Mouse (Mus musculus) liver, adult 2 months (tissue): Measurements from ENCODE around the gene Osbpl10. TPM values are rescaled to one million over a fixed set of nuclear protein-coding genes. Genes with fewer than 3 reads are reported as not detected.

Experiments used
- DNase-seq: peaks from one replicate; pipeline ENCODE4 v3.0.0-alpha.2; 2011; ENCODE audit warnings: low read depth, low spot score; ENCODE audit errors: extremely low read depth
- H3K27ac ChIP-seq: fragments of 200-500 bp; replicated peaks from 2 replicates; pipeline ENCODE4 v1.5.1; 2012; ENCODE audit warnings: low read depth, mild to moderate bottlenecking, control low read depth, inconsistent platforms, low read length; ENCODE audit not compliant: insufficient read depth
- H3K27me3 ChIP-seq: fragments of 200-500 bp; 2 replicates; pipeline ENCODE4 v1.6.1; 2012; ENCODE audit warnings: mild to moderate bottlenecking, moderate library complexity, low read length, inconsistent platforms; ENCODE audit not compliant: control insufficient read depth, insufficient read depth
- H3K36me3 ChIP-seq: fragments of 200-500 bp; 2 replicates; pipeline ENCODE4 v1.6.1; 2012; ENCODE audit warnings: low read length, inconsistent platforms; ENCODE audit not compliant: control insufficient read depth, insufficient read depth
- H3K4me1 ChIP-seq: fragments of 200-500 bp; 2 replicates; pipeline ENCODE4 v1.6.1; 2011; ENCODE audit warnings: low read length; ENCODE audit not compliant: control insufficient read depth, insufficient read depth
- H3K4me3 ChIP-seq: fragments of 200-500 bp; 2 replicates; pipeline ENCODE4 v1.5.1; 2011; ENCODE audit warnings: low read depth, mild to moderate bottlenecking, control low read depth, low read length, moderate library complexity; ENCODE audit not compliant: insufficient read depth
- H3K79me2 ChIP-seq: fragments of 200-500 bp; 2 replicates; pipeline ENCODE4 v1.6.1; 2012; ENCODE audit warnings: inconsistent platforms, mild to moderate bottlenecking, low read length, moderate library complexity; ENCODE audit not compliant: control insufficient read depth, insufficient read depth
- H3K9ac ChIP-seq: fragments of 200-500 bp; 2 replicates; pipeline ENCODE4 v1.6.1; 2012; ENCODE audit warnings: low read depth, mild to moderate bottlenecking, control low read depth, inconsistent platforms, low read length
- CTCF ChIP-seq: fragments of 200-500 bp; IDR thresholded peaks from 2 replicates; pipeline ENCODE4 v1.5.1; 2011; ENCODE audit warnings: low read depth, low read length, control low read depth
- POLR2A ChIP-seq: fragments of 200-500 bp; IDR thresholded peaks from 2 replicates; pipeline ENCODE4 v1.6.1; 2011; ENCODE audit warnings: low read length, control low read depth; ENCODE audit not compliant: insufficient read depth; ENCODE audit errors: extremely low read depth
- WGBS: fragments of 180-500 bp; shearing (Covaris S2); methylation state at CpG from one replicate; pipeline ENCODE4 v1.1.7; 2018; 5-methylcytosine and 5-hydroxymethylcytosine counted together
- polyA plus RNA-seq: library from polyadenylated mRNA; depleted of rRNA; stranded (reverse); fragments of >200 nt; gene quantifications from 2 replicates; pipeline ENCODE4 v1.2.3, GENCODE M21; 2012; rRNA removed
- total RNA-seq: library from RNA; depleted of rRNA; stranded (reverse); fragments of >200 nt; gene quantifications from 2 replicates; pipeline ENCODE4 v1.2.3, GENCODE M21; 2014; rRNA removed

Gene Osbpl10
- total RNA-seq (0.28 and 0.40 TPM in 2 replicates), polyA plus RNA-seq (0.11 and 0.82 TPM in 2 replicates)

DNA sequence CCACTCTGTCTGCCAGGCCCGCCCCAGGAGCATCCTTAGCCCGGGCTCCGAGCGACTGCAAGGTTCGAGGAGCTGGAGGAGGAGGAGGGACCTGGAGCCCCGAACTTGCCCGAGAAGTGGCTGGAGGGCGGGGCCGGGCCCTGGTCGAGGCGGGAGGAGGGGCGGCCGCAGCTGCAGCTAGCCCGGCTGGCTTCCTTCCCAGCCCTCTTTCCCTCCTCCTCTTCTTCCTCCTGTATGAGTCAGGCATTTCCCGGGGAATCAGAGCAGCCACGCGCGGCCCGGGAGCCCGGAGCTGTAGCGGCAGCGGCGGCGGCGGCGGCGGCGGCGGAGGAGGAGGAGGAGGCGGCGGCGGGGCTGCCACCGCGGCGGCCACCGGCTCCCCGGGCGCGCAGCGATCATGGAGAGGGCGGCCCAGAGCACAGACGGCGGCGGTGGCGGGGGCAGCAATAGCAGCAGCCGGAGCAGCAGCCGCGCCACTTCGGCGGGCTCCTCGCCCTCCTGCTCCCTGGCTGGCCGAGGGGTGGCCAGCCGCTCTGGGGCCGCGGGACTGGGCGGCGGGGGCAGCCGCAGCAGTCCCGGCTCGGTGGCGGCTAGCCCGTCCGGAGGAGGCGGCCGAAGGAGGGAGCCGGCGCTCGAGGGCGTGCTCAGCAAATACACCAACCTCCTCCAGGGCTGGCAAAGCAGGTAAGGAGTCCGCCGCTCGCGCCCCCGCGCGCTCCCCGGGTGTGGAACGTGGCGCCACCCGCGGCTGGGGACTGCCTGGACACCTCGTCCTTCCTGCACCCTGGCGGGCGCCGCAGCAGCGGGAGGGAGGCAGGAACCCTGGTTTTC, at the start of gene Osbpl10:
Gene Osbpl10, plus strand, starts transcription at position 289 of the 831 bp plus-strand sequence.
- no peaks in the 10 kb centered on the region for H3K79me2 ChIP-seq
- peak within 1 kb of the TSS; percentile 56 for H3K4me3 ChIP-seq
- TF ChIP-seq POLR2A, result no peak
- TF ChIP-seq CTCF, result no peak
- no peak within 1 kb of the TSS for H3K27ac ChIP-seq
- peak within 1 kb of the TSS; percentile 76 for H3K9ac ChIP-seq
- no peaks in the 10 kb centered on the region for H3K36me3 ChIP-seq
- DNase-seq, result no peak
- H3K4me1 ChIP-seq, result no peaks in the 10 kb centered on the region
- peaks cover 21% of the 10 kb centered on the region for H3K27me3 ChIP-seq
- under 1% methylated on average over 77 of the region's 86 CpGs for WGBS

DNA sequence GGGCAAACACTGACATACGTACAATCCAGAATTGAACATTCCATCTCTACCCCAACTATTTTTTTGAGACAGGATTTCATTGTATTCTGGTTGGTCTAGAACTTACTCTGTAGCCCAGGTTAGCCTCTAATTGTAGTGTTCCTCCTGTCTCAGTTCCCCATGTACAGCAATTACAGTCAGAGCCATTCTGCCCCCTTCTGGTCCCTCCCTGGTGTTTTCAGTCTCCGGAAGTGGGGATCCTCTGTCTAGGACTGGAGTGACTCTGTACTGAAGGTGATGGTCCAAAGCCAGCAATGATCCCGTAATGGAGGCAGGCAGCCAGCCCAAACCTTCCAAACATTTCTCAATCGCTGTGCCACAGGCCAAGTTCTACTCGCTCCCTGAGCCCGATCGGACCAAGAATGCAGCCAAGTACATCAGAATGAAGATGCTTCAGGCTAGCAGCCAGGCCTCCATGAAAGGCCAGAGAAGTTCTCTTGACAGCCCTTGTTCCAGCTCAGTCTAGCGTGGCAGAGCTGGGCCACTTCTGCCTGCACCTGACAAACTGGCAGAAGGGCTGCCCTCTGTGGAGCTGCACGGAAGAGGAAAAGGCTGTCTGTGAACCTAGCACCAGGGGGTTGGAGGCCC, 47.8 kb upstream of the Osbpl10 start:
- peaks cover 14% of the 10 kb centered on the region; the same call in 1 of the 2 replicates for H3K79me2 ChIP-seq
- TF ChIP-seq CTCF (peak; percentile 28; the same call in 1 of the 2 replicates), POLR2A (no peak)
- peak overlapping the region; percentile 14 for H3K27ac ChIP-seq
- peak; percentile 97 for DNase-seq
- H3K4me1 ChIP-seq, result peaks cover 11% of the 10 kb centered on the region
- H3K9ac ChIP-seq, result no peak overlapping the region
- WGBS, result 23% methylated on average over 9 of the region's 9 CpGs
- H3K36me3 ChIP-seq, result no peaks in the 10 kb centered on the region
- H3K27me3 ChIP-seq, result no peaks in the 10 kb centered on the region
- no peak overlapping the region for H3K4me3 ChIP-seq

DNA sequence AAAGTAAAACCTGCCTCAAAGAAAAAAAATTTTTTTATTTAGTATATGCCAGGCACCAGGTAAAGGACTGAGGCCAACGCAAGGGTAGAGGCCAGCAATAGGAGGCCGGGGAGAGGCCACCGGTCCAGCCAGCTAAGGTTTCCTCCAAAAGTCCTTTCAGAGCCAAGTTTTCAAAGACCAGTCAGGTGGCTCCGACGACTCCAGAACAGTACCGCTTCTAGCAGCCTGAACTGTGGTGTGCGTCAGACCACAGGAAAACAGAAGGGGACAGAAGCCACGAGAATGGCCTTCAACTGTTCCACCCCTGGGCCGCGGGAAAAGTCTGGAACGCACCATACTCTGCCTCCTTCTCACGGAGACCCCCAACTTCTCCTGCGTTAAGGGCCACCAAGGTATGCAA, 45.8 kb upstream of the Osbpl10 start:
- DNase-seq, result peak; percentile 88
- H3K27ac ChIP-seq, result peak overlapping the region; percentile 49
- WGBS, result 5% methylated on average over 13 of the region's 13 CpGs
- H3K27me3 ChIP-seq, result no peaks in the 10 kb centered on the region
- peak overlapping the region; percentile 70 for H3K4me3 ChIP-seq
- TF ChIP-seq CTCF (no peak), POLR2A (no peak)
- H3K9ac ChIP-seq, result peak overlapping the region; percentile 83
- H3K79me2 ChIP-seq, result peaks cover 9% of the 10 kb centered on the region; the same call in 1 of the 2 replicates
- peaks cover 6% of the 10 kb centered on the region for H3K4me1 ChIP-seq
- H3K36me3 ChIP-seq, result no peaks in the 10 kb centered on the region

DNA sequence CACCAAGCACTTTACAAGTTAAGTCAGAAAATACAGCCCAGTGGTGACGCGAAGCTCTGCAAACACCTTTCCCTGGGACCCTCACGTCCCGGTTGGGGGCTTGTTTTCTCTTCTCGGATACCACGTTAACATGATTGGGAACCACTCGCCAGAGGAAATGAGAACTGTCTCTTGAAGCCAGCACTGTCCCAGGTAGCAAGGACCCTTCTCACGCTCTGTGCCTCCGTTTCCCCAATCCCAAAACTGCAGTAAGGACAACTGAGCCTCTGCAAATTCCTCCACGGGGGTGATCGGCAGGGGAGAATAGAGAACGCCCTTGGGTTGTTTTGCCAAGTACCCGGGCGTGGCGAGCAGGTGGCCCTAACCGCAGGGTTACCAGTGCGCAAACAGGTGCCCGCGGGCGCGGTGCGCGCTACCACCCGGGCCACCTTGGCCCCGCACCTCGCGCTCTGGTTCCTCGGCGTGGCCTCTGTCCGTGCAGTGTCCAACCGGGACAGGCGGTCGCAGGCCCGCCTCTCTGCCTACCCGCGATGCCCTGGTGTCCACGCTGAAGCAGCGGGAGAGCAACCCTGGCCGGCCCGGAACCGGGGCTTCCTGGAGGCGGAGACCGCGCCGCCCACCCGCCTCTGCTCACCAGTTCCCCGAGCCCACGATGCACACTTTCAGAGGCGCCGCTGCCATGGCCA, 45.2 kb upstream of the Osbpl10 start:
- TF ChIP-seq CTCF, result no peak
- TF ChIP-seq POLR2A, result no peak
- peaks cover 6% of the 10 kb centered on the region for H3K4me1 ChIP-seq
- under 1% methylated on average over 50 of the region's 50 CpGs for WGBS
- H3K36me3 ChIP-seq, result no peaks in the 10 kb centered on the region
- peak overlapping the region; percentile 49 for H3K27ac ChIP-seq
- peak overlapping the region; percentile 70 for H3K4me3 ChIP-seq
- peaks cover 9% of the 10 kb centered on the region; the same call in 1 of the 2 replicates for H3K79me2 ChIP-seq
- H3K9ac ChIP-seq, result peak overlapping the region; percentile 83
- no peaks in the 10 kb centered on the region for H3K27me3 ChIP-seq
- no peak for DNase-seq

DNA sequence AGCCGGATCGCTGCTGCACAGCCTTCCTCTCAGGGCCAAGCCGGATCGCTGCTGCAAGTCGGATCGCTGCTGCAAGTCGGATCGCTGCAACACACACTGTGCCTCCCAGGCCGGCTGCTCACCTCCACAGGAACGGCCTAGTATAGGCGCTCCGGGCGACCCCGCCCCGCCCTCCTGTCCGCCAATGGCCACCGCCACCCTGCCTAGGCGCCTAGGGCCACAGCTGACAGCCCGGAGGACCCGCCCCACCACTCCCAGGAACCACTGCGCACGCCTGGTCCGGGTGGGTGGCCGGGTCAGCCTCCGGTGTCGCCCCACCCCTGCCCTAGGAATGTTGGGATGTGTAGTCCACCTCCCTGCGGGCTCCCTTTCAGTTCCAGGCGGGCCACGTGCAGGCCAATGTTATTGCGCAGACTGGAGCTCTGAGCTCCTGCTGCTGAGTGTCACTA, 44.6 kb upstream of the Osbpl10 start, which contains the start of gene Gpd1l:
Gene Gpd1l, minus strand, starts transcription at position 265 of the 449 bp plus-strand sequence.
- Histone ChIP-seq H3K4me1 (peaks cover 6% of the 10 kb centered on the region), H3K27ac (peak within 1 kb of the TSS; percentile 49), H3K27me3 (no peaks in the 10 kb centered on the region), H3K9ac (peak within 1 kb of the TSS; percentile 83), H3K4me3 (peak within 1 kb of the TSS; percentile 70), H3K79me2 (peaks cover 8% of the 10 kb centered on the region; the same call in 1 of the 2 replicates), H3K36me3 (no peaks in the 10 kb centered on the region)
- peak; percentile 90 for DNase-seq
- TF ChIP-seq POLR2A (peak; percentile 98), CTCF (no peak)
- under 1% methylated on average over 30 of the region's 30 CpGs for WGBS
